Mouse (Mus musculus) cerebellum, adult 8-10 months (tissue): ENCODE data around the gene Iqcn.

ENCODE experiments used
- DNase-seq: peaks from one replicate; pipeline ENCODE4 v3.0.0; 2022

Gene Iqcn

DNA sequence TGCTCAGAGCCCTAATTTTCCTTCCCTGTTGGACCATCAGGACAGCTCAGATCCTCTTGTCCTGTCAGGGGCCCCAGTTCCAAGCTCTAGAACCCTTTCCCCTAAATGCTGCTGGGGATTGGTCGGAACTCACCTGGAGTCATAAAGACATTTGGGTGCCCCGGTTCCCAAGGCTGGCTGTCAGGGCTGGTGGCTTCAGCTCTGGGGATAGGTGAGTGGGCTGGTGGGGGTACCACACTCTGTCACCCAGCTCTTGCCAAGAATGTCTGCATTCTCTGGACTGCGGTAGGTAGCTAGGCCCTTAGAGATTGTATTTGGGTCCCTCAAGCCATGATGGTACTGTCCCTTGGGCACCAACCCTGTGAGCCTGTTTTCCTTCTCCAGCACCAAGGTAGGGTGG is at the start of gene Iqcn:
Iqcn (plus strand) TSS at position 171 of the 400 bp plus-strand sequence.
- no peak for DNase-seq

DNA sequence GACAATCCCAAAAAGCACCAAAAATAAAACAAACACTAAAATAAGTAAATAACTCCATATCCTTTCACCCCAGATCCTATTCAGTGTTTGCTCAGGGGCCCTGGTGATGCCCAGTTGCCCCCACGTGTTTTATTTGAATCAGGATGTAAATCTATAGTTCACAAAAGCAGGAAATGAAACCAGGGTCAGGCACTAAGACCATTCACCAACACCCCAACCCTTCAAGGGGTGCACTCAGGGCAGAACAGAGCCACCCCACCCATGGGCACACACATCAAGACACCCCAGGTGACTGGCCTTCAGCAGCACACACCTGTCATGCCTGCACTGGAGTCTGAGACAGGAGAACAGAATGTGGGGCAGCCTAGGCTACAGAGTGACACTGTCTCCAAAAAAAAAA is 49.1 kb upstream of the Iqcn start:
- DNase-seq, result no peak

DNA sequence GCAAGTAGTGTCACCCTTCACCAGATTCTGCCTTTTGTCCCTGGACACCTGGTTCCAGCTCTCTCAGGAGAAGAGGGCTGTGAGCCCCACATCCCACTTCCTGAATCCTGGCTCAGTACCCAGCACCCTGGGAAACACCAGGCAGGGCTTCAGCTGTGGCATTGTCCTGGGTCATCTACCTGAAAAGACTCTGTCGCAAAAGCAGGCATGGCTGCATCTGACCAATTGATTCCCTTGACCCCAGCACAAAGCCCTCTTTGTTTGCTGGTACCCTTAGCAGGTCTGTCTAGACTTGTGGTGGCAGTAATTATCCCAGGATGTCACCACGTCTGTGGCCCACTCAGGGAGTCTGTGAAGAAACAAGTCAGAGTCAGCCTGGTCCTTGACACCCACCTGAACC is 47.8 kb upstream of the Iqcn start:
- DNase-seq, result no peak

DNA sequence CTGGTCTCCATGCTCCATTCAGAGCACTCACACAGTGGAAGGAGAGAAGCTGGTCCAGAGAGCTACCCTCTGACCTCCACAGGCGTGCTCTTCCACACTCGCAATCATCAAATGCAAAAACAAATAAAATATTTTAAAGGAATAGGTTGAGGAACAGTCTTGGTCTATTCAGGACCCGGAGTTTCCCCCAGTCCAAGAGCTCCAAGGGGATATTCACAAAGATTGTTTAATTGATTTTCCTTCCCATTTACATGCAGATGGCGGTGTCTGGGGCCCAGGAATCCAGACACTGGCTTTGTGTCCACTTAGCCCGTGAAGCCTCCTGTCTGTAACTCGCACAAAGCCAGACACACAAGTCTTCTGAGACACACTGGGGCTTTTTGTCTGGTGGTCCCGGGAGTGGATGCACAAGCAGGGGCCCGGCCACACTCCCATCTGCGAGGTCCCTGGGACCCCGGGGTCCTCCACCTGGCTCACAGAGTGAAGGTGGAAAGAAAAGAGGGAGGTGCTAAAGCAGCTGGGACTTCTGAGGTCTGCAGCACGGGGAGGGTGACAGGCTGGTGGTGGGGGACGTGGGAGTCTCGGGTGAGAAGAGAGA is 47.0 kb upstream of the Iqcn start:
- DNase-seq, result no peak

DNA sequence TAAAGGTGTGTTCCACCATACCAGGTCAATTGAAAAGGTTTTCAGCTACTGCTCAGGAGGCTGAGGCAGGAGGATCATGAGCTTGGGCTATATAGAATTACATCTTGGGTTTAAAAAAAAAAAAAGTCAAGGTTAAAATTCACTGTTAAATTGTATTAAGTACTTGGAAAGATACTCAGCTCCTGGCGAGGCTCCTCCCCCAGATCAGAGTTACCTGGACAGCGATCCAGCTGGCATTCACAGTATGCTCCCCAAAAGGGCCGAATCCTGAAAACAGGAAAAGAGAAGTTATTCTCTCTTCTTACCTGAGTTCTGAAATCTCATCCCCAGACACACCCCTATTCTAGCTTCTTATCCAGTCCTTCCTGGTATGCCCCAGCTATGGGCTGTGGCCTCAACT is 46.0 kb upstream of the Iqcn start:
- DNase-seq, result no peak

DNA sequence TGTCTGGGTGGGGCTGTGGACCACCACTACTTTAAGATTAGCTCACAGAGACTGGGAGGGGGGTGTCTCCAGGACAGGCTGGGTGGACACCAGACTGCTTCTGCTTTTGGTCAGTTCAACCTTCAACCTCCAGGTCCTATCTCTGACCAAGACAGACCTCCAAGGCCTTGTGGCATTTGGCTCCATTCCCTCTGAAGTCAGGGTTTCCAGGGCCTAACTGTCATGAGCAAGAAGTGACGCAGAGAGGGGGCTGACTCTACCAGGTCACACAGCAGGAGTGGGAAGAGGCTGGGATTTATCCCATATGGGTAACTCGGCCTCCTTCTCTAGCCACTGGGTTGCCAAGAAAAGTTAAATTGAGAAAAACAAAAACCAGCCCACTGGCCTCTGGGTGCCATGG is 45.5 kb upstream of the Iqcn start:
- DNase-seq, result no peak

DNA sequence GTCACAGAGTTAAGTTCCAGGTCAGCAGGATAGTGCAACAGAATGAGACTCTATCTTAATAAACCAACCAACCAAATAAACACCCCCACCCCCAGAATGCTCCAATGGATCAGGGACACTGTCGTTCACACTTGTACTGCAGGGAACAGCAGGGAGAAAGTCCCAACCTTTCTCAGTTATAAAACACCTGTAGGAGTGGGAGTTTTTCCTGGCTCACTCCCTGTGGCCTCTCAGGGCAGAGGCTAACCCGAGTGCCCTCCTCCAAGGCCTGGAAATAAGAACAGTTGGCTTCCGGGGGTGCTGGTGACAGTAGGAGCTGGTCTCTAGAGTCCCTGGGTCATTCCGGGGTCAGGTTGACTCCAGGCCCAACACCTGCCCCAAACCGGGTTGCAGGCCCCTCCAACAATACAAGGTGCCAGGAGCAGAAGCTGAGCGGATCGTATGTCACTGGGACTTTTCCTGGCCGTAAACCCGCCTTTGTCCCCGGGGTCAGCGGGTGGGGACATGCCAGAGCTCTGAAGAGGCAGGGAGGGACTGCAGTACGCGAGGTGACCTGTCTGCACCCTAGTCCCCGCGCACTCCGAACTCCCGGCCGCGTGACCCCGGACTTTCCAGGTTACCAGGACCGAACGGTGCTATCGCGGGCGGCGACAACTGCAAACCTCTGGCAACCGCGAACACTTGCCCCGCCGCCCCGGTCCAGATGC is 44.2 kb upstream of the Iqcn start:
- DNase-seq, result peak; percentile 31

DNA sequence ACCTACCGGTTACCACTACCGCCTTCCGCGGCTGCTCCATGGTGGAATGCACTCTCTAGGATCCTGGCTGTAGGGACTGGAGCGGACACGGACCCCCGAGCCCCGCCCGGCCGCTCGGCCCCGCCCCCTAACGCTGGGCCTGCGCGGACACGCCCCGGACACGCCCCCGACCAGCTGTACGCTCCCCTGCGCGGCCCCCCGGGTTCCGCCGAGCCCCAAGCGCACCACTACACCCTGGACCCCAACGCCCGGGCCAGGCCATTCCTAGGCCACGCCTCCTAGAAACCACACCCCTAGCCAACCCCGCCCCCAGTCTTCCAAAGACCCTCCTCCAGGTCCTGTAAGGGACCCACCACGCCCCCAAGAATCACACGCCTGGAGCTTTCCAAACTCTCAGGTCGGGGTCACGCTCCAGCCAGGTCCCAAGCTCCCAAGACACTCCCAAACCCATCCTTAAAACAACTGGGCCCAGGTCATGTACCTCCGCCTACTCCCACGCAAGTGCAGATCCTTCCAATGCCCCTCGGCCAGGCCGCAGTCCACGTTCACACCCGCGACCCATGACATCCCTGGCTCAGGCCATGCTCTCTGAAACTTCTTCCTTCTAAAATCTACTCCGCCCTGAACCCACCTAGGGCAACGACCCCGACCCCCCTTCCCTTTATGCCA is 43.5 kb upstream of the Iqcn start:
- DNase-seq, result peak; percentile 56

DNA sequence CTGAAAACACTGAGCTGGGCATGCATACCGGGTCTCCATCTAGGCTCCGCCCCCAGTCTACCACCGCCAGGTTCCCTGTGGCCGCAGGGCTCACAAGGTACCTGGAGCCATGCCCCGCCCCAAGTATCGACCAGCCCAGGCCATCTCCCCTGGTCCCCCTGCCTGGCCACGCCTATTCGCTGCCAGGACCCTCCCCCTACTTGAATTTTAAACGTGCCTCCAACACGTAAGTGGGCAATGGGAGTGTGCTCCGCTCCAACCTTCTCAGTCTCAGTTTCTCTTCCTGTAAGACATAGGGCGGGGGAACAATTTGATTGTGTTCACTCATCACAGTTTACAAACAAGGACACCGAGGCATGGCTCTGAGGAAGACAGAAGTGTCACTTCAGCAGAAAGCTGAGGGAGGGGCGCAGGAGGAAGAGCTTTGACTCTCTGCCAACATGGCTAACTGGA is 43.0 kb upstream of the Iqcn start, which contains the start of gene Pgpep1:
Pgpep1 (minus strand) TSS at position 116 of the 453 bp plus-strand sequence.
- no peak for DNase-seq

DNA sequence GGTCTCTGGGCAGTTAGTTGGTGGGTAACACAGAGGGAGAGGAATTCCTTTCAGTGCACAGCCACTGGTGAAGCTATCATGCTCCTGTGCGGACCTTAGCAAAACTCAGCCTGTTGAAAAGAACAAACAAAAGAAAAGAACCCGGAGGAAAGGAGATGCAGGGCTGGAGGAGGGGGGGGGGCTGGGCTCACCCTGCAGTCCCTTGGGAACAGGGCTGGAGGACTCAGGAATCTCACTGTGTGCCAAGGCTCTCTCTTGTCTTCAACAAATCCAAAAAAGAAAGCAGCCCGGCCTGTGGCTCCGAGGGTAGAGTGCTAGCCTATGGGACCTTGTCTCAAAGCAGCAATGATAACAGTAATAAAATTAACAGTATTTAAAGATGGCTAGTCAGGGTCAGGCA is 39.6 kb upstream of the Iqcn start:
- no peak for DNase-seq

DNA sequence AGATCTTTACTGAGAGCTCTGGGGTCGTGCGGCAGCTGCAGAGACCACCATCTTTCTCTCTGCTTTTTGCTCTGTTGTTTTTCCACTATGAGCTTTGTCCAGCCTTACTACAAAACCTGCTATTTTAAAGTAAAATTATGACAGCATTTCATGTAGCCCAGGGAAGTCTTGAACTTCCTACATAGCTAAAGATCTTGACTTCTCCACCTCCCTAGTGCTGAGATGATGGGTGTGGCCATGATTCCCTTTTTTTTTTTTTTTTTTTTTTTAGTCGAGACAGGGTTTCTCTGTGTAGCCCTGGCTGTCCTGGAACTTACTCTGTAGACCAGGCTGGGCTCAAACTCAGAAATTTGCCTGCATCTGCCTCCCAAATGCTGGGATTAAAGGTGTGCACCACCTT is 38.6 kb upstream of the Iqcn start:
- no peak for DNase-seq

DNA sequence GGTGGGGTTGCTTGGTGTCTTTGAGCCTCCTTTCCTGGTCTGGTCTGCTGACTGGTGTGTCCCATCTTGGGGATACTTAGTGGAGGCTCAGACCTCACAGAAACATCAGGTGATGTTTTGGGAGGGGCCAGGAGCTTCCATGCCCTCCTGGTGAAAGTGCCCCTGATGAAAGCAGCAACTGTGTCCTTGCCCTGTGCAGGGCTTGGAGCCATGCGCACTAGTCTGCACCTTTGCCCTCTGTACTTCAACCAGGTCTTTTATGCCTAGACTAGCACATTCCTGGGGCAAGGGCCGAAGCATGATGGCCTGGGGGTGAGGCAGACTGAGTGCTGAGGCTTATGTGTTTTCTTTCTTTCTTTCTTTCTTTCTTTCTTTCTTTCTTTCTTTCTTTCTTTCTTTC is 37.7 kb upstream of the Iqcn start:
- DNase-seq, result no peak

DNA sequence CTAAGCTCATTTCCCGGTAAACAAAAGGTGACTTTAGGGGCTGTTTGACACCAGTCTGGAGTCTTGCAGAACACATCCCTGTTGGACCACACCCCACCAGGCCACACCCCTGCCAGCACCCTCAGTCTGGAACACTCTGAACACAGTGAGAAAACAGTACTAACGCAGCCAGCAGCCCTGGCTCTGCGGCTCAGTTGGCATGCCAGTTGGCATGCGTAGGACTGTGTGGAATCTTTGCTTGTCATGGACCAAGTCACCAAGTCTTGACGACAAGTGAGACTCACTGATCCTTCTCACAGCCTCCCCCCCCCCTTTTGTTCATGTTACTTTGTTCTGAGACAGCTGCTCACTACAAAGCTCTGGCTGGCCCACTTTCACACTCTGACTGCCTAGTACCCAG is 36.2 kb upstream of the Iqcn start:
- DNase-seq, result no peak

DNA sequence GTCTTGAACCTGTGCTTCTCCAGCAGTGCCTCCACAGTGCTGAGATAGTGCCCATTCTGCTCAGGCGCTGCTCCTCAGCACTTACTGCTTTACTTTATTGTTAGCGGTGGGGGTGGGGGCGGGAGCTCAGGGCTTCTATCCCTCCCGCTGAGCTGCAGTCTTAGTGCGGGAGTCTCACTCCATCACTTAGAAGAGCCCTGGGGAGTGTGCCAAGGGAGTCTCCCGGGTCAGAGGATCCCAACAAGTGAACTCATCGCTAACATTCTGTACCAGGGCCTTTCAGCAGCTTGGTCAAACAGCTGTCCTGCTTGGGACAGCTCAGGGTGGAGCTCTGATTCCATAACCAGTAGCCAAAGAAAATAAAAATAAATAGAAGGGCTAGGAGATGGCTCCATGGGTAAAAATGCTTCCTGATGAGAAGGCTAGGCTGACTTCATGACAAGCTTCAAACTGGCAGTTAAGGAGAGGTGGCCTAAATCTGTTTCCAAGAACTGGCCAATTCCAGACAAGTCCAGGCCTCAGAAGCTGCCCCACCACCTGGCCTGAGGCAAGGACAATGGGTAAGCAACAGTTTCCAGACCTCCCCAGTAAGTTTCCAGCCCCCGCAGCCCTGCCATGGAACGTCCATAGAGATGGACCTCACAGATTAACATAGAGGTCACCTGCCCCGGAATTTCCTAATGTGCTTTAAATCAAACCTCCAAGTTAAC is 31.5 kb upstream of the Iqcn start:
- no peak for DNase-seq

DNA sequence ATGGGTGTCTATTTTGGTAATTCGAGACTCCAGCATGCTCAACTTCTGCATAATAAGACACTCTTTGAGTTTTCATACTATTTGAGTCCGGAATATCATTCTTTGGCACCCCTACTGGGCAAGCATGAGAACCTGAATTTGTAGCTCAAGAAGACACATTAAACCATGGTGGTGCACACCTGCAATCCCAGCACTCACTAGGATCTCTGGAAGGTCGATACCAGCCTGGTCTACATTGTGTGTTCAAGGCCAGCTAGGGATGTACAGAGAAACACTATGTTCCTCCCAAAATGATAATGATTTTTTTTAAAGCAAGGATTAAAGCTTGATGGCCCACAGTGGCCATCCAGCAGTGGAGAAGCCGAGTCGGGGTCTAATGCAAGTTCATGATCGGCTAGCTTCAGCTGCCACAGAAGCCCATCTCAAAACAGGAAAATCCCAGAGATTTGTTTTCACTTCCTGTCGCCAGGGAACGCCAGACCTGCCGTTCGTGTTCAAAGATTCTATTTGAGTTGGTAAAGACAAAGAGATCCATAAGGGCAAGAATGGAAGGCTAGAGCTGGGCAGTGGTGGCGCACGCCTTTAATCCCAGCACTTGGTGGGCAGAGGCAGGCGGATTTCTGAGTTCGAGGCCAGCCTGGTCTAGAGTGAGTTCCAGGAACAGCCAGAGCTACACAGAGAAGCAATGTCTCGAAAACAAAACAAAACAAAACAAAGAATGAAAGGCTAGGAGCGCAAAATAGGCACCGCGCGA is 30.8 kb upstream of the Iqcn start:
- no peak for DNase-seq

DNA sequence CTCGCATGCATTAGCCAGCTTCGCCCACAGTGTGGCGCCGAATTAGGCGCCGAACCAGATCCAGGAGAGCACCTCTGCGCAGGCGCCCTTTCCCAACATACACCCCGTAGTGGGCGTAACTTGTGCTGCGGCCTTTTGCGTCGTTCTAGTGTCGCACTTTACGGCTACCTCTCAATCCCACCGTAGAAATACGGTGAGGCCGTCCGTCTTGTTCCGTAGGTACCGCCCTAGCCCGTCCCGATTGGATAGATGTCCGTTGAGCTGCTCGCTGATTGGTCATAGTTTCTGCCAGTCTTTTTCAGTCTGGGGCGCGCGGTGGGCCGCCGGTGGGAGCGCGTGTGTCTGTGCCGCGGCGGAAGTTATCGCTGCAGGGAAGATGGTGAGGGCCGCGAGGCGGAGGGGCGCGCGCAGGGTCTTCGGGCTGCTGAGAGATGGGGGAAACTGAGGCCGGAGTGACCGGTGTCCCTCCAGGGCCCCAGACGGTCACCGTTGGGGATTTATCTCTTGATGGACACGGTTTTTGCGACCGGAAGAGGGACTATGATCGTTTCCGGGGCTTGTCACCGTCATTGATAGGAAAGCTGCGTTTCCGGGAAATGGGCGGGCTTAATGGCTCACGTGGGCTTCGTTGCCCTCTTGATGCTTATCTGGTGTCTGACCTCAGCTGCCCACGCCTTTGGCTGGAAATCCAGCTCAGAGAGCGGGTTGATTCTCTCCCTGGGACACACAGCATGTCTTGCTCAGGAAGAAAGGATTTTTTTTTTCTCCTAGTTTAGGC is 30.0 kb upstream of the Iqcn start, which contains the start of gene Lsm4:
Lsm4 (plus strand) TSS at position 170 of the 778 bp plus-strand sequence.
- peak; percentile 99 for DNase-seq

DNA sequence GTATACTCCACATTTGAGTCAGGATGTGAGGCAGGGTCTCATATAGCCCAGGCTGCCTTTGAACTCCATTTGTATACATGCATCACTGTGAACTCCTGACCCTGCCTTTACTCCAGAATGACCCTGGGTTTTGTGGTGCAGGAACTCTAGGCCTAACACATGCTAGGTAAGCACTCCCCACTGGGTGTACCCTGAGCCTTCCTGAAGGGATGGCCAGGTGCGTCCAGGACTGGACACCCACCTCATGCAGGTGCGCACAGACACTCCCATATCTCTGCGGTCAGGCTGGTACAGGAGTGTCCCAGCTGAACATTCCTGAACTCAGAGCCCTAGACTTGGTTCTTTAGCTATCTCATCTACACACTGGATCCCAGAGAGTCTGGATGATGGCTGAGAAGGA is 29.1 kb upstream of the Iqcn start:
- DNase-seq, result no peak

DNA sequence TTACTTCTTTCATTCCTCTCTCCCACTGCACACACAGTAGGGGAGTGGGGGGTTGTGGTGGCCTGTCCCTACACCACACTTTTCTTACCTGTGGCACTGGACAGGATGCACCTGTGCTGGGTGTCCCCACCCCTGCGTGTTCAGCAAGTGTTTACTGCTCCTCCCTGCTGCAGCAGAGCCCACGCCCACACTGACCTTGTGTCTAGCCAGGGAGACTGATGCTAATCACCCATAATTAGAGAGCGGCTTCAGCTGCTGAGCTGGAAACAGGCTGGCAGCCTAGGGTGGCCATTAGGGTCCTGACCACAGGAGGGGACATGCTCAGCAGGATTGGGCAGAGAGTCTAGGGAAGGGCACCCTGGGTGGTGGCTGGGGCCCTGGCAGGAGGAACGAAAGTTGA is 28.5 kb upstream of the Iqcn start:
- DNase-seq, result no peak

DNA sequence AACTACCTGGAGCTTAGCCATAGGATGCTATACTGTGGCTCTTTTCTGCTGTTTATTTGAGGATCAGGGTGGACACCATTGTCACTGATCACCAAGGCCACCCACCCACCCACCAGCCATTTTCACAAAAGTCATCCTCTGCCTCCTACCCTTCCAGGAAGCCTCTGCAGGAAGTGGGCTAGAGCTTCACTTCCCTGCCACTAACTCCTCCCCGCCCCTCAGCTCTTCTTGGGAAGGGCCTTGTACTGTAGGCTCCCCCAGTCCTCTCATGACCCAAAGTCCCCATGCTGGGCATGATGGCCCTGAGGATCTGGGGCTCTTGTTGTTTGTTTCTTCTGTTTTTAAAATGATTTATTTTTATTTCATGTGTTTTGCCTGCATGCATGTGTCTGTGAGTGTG is 27.9 kb upstream of the Iqcn start:
- DNase-seq, result no peak

DNA sequence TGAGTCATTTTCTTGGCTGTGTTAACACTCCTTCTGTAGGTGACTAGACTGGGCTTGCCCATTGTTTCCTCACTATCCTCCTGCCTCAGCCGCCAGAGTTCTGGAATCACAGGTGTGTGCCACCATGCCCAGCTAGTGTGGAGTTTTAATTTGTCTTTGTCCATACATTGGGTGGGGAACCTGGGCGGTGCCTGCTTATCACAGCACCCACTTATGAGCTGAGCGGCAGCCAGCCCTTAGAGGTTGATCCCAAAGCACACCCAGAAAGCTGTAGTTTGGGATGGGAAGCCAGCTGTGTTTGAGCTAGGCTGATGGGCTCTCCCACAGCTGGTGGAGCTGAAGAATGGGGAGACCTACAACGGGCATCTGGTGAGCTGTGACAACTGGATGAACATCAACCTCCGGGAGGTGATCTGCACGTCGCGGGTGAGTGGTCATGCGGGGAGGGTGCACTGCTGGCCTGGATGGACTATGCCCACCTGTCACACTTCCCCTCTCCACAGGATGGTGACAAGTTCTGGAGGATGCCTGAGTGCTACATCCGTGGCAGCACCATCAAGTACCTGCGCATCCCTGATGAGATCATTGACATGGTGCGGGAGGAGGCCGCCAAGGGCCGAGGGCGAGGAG is 25.7 kb upstream of the Iqcn start:
- DNase-seq, result no peak

DNA sequence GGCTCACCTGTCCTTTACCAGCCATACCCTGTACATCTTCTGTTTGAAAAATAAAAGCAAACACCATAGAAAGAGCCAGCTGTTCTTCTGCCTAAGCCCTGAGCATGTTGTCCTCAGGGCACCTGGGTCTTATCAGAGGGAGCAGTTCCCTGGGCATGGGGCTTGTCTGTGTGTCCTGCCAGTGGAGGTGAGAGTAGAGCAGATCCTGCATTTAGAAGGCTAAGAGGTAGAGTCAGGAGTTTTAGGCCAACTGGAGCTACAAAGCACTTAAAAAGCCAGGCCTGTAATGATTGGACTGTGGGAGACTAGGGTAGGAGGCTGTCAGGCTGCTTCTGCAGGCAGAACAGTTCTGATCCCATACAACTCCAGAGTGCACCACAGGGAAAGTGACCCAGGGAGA is 24.6 kb upstream of the Iqcn start:
- DNase-seq, result no peak

DNA sequence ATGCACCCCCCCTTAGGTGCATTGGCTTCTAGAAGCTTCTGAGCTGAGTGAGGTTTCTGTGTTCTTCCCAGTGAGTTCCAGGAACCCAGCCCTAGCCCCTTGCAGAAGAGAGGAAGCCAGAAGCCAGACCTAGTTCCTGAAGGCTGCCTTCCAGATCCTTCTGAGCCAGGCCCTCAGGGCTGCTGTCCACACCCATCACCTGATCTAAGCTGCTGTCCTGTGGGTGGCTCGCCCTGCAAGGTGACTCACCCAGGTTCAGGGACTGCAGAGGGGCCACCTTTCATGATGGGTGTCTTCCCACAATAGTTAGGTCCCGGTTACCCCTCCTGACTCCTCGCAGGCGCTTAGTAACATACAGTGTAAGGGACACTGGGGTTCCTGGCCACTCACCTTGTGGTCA is 23.9 kb upstream of the Iqcn start:
- no peak for DNase-seq
